Mouse (Mus musculus): ENCODE data around the gene Npc2.

- TF ChIP-seq CTCF (IDR thresholded peaks at IDR 0.05; ENCODE audit: low read depth) (no peak), EP300 (IDR thresholded peaks at IDR 0.05; ENCODE audit: low read depth) (no peak)
Observed at GRCm38 (mm10) chr12:84727434-84727833, 45.5 kb downstream of the Npc2 start.
